Mouse (Mus musculus) embryonic facial prominence, embryonic 15.5 days (tissue): Measurements from ENCODE around the gene Hsd17b6. TPM values are rescaled to one million over a fixed set of nuclear protein-coding genes. Genes with fewer than 3 reads are reported as not detected.

Experiments
- ATAC-seq: fragments of 200-750 bp; cut with Nextera tagmentation; 2 replicates; pipeline ENCODE4 v1.8.0; 2017; ENCODE audit warnings: low read depth, moderate TSS enrichment; ENCODE audit not compliant: insufficient number of reproducible peaks, low FRiP score, low TSS enrichment
- H3K27ac ChIP-seq: fragments of 300-500 bp; sonication (generic); replicated peaks from 2 replicates; pipeline ENCODE4 v1.5.1; 2015; ENCODE audit warnings: mild to moderate bottlenecking, inconsistent platforms
- H3K27me3 ChIP-seq: fragments of 300-500 bp; sonication (generic); 2 replicates; pipeline ENCODE4 v1.6.1; 2015; ENCODE audit warnings: inconsistent platforms
- H3K36me3 ChIP-seq: fragments of 300-500 bp; sonication (generic); 2 replicates; pipeline ENCODE4 v1.6.1; 2015; ENCODE audit warnings: mild to moderate bottlenecking, inconsistent platforms
- H3K4me1 ChIP-seq: fragments of 300-500 bp; sonication (generic); 2 replicates; pipeline ENCODE4 v1.6.1; 2015; ENCODE audit warnings: inconsistent platforms
- H3K4me2 ChIP-seq: fragments of 300-500 bp; sonication (generic); replicated peaks from 2 replicates; pipeline ENCODE4 v1.6.1; 2015; ENCODE audit warnings: mild to moderate bottlenecking, inconsistent platforms
- H3K4me3 ChIP-seq: fragments of 300-500 bp; sonication (generic); replicated peaks from 2 replicates; pipeline ENCODE4 v1.5.1; 2015; ENCODE audit warnings: mild to moderate bottlenecking, inconsistent platforms
- H3K9ac ChIP-seq: fragments of 300-500 bp; sonication (generic); 2 replicates; pipeline ENCODE4 v1.6.1; 2015; ENCODE audit warnings: inconsistent platforms
- H3K9me3 ChIP-seq: fragments of 300-500 bp; sonication (generic); replicated peaks from 2 replicates; pipeline ENCODE4 v1.6.1; 2016; ENCODE audit warnings: inconsistent platforms
- WGBS: fragments of 180-500 bp; shearing (Covaris S2); methylation state at CpG from one replicate; pipeline ENCODE4 v1.1.7; 2015; 5-methylcytosine and 5-hydroxymethylcytosine counted together
- polyA plus RNA-seq: library from polyadenylated mRNA; unstranded; fragments of >200 nt; fragmentation: Nextera tagmentation; extraction: Ambion mirVana; gene quantifications from 2 replicates; pipeline ENCODE4 v1.2.1, GENCODE M21; 2015

Gene Hsd17b6
- polyA plus RNA-seq, 1 experiment from 2014 or later = 1.1 TPM

DNA sequence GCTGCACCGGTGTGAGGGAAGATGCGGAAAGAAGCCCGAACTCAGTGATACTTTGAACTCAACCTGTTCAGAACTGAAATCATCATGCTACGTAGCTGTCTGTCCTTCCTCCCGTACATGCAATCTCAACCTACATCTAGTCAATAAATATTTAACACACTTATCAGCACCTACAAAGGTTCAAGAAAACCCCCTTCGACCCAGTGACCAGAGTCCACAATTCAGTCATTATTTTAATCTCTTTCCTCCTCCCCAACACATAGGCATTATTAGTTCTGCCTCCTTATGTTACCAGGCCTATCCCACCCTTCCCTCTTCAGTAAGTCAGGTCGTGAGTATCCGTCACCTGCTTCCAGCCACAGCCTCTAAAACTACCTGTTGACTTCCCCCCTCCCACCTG is 1.9 kb downstream of the Hsd17b6 start:
- H3K9ac ChIP-seq = no peak overlapping the region
- H3K36me3 ChIP-seq = no peaks in the 10 kb centered on the region
- H3K4me3 ChIP-seq = no peak overlapping the region
- no peak overlapping the region for H3K27ac ChIP-seq
- WGBS = 84% methylated on average over 8 of the region's 8 CpGs
- no peaks in the 10 kb centered on the region for H3K4me1 ChIP-seq
- H3K4me2 ChIP-seq = no peak overlapping the region
- no peak for ATAC-seq
- no peaks in the 10 kb centered on the region for H3K27me3 ChIP-seq
- no peaks in the 10 kb centered on the region for H3K9me3 ChIP-seq

DNA sequence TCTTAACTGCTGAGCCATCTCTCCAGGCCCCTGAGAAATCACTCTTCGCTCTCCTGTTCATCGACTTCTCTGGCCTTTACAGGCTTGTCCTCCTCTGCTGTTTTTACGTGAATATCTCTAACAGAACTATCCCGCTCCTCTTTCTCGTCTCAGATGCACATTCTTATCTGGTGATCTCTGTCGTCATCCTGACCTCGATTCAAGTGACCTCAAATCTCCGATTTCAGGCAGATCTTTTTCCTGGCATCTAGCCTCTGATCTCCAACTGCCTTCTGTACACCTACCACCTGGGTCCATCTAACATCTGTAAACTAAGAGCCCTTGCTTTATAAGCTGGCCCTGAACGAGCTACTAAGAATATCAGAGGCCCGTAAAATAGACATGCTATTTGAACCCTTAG is 2.5 kb downstream of the Hsd17b6 start:
- Histone ChIP-seq H3K4me1 (no peaks in the 10 kb centered on the region), H3K9me3 (no peaks in the 10 kb centered on the region), H3K4me3 (no peak overlapping the region), H3K27ac (no peak overlapping the region), H3K9ac (no peak overlapping the region), H3K36me3 (no peaks in the 10 kb centered on the region), H3K27me3 (no peaks in the 10 kb centered on the region), H3K4me2 (no peak overlapping the region)
- ATAC-seq = no peak
- 66% methylated on average over 10 of the region's 10 CpGs for WGBS

DNA sequence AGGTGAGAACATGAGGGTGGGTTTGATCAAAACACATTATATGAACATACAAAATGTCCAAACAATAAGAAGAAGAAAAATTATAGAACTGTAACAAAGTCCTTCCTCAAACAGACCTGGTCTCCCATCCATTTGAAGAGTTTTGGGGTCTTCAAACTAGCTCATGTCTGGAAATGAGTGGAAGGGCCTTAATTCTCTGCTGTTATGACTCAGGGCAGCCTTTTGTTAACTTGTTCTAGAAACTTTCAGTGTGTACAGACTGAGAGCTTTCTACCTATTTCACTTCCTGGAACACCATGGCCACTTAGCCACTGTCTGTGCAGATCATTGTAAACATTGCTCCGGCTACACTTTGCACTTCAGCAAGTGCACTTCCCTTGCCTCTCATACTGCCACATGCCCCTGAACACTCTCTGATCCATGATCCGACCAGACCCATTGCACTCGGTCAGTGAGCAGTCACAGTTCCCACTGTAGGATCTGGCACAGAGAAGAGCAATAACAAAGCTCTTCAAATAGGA is 4.1 kb downstream of the Hsd17b6 start:
- Histone ChIP-seq H3K4me3 (no peak overlapping the region), H3K9me3 (0 out of 2 replicates have a peak, but pooled peaks cover 3% of the 10 kb centered on the region), H3K27me3 (no peaks in the 10 kb centered on the region), H3K27ac (no peak overlapping the region), H3K4me1 (no peaks in the 10 kb centered on the region), H3K9ac (no peak overlapping the region), H3K36me3 (no peaks in the 10 kb centered on the region), H3K4me2 (no peak overlapping the region)
- no peak for ATAC-seq
- WGBS = 84% methylated on average over 3 of the region's 3 CpGs

DNA sequence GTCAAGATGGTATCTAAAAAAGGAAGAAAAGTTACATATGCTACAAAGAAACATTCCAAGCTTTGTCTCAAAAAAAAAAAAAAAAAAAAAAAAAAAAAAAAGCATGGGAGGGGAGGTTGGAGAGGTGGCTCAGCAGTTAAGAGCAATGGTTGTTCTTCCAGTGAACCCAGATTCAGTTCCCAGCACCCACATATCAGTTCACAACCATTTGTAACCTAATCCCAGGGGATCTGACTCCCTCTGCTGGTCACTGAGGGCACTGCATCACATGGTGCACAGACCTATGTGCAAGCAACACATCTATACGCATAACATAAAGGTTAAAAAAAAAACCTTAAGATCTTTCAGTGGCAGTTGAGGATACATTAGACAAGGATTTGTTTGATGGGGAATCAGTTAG is 9.2 kb downstream of the Hsd17b6 start:
- H3K4me2 ChIP-seq = no peak overlapping the region
- H3K9ac ChIP-seq = no peak overlapping the region
- H3K27ac ChIP-seq = no peak overlapping the region
- no peaks in the 10 kb centered on the region for H3K27me3 ChIP-seq
- H3K36me3 ChIP-seq = no peaks in the 10 kb centered on the region
- no peaks in the 10 kb centered on the region for H3K4me1 ChIP-seq
- 91% methylated on average over 1 of the region's 1 CpGs for WGBS
- 0 out of 2 replicates have a peak, but pooled peaks cover 4% of the 10 kb centered on the region for H3K9me3 ChIP-seq
- no peak overlapping the region for H3K4me3 ChIP-seq
- no peak for ATAC-seq

DNA sequence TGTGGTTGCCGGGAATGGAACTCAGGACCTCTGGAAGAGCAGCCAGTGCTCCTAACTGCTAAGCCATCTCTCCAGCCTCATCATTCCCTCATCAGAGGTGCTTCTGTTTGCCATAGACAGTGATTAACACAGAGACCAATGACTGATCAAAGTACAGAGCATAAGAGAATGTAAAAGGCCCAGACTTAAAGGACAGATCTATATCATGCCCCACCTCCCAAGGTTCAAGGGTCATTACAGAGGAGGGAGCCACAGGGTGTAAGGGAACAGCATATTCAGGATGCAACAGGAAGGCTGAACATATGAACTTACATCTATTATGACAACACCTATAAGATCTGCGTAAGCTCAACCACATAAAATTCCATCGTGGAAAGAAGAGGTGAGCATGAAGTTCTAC is 10.7 kb downstream of the Hsd17b6 start:
- ATAC-seq = no peak
- no peak overlapping the region for H3K4me3 ChIP-seq
- no peaks in the 10 kb centered on the region for H3K36me3 ChIP-seq
- no peaks in the 10 kb centered on the region for H3K27me3 ChIP-seq
- H3K9ac ChIP-seq = no peak overlapping the region
- H3K4me1 ChIP-seq = no peaks in the 10 kb centered on the region
- 0 out of 2 replicates have a peak, but pooled peaks cover 4% of the 10 kb centered on the region for H3K9me3 ChIP-seq
- no peak overlapping the region for H3K4me2 ChIP-seq
- 86% methylated on average over 3 of the region's 3 CpGs for WGBS
- H3K27ac ChIP-seq = no peak overlapping the region

DNA sequence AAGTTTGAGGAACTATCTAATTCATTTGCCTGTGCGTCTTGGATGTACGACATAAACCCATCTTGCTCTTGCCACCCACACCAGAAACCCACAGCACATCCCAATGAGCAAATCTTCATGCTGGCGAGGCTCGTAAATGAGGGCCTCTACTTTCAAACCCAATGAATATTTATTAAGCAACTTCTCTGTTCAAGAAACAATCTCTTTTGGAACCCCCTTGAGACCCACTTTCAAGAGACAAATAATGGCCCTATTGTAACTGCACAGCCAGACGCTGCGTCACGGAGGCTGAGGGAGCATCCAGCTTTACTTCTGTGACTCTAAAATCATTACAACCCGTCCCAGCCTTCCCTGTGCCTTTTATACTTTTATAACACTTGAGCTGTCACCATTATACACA is 21.8 kb downstream of the Hsd17b6 start:
- no peak overlapping the region for H3K27ac ChIP-seq
- H3K4me1 ChIP-seq = no peaks in the 10 kb centered on the region
- H3K4me2 ChIP-seq = no peak overlapping the region
- no peaks in the 10 kb centered on the region for H3K27me3 ChIP-seq
- no peak for ATAC-seq
- no peaks in the 10 kb centered on the region for H3K9me3 ChIP-seq
- no peak overlapping the region for H3K9ac ChIP-seq
- H3K36me3 ChIP-seq = no peaks in the 10 kb centered on the region
- no peak overlapping the region for H3K4me3 ChIP-seq
- WGBS = 56% methylated on average over 8 of the region's 8 CpGs

DNA sequence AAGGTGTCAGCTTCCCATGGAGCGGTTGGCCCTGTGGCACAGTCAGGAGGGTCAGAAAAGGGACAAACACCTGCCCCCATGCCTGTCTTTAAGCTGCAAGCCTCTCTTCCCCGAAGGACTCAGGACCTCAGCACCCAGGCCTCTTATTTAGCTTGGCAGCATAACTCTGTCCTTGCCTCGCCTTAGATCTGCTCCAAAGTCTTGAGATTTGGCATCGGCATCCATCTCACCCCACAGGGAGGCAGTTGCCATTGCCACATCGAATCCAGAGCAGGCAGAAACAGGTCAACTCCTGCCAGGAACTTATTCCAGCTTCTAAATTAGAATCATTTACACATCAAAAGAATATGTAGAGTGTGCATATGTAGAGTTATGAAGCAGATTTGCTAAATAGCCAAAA is 22.8 kb downstream of the Hsd17b6 start:
- no peaks in the 10 kb centered on the region for H3K36me3 ChIP-seq
- no peak for ATAC-seq
- no peak overlapping the region for H3K4me2 ChIP-seq
- no peaks in the 10 kb centered on the region for H3K9me3 ChIP-seq
- H3K27ac ChIP-seq = no peak overlapping the region
- H3K9ac ChIP-seq = no peak overlapping the region
- no peaks in the 10 kb centered on the region for H3K27me3 ChIP-seq
- no peaks in the 10 kb centered on the region for H3K4me1 ChIP-seq
- WGBS = 69% methylated on average over 5 of the region's 5 CpGs
- no peak overlapping the region for H3K4me3 ChIP-seq

DNA sequence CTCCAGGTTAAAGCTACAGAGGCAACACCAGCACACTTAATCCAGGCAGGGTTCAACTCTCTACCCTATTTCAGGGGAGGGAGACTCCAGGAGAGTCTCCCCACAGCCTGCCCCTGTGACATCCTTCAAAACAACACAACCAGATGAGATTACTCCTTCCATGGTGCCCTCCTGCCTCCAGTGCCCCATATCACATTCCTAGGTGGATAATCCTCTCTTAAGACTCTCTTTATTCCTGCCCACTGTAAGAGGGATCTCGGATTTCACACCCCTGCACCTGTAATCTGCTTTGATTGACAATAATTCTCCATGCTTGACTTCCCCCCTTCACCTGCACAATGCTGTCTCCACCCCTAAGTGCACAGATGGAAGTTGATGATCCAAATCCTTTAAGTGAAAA is 31.9 kb downstream of the Hsd17b6 start:
- 7% methylated on average over 1 of the region's 1 CpGs for WGBS
- H3K4me2 ChIP-seq = no peak overlapping the region
- H3K4me1 ChIP-seq = peaks cover 2% of the 10 kb centered on the region; the same call in 1 of the 2 replicates
- H3K27me3 ChIP-seq = no peaks in the 10 kb centered on the region
- ATAC-seq = peak; percentile 69
- no peak overlapping the region for H3K4me3 ChIP-seq
- no peak overlapping the region for H3K9ac ChIP-seq
- H3K36me3 ChIP-seq = no peaks in the 10 kb centered on the region
- no peaks in the 10 kb centered on the region for H3K9me3 ChIP-seq
- 0 out of 2 replicates have a peak overlapping the region, but pooled peaks have one; percentile 14 for H3K27ac ChIP-seq

DNA sequence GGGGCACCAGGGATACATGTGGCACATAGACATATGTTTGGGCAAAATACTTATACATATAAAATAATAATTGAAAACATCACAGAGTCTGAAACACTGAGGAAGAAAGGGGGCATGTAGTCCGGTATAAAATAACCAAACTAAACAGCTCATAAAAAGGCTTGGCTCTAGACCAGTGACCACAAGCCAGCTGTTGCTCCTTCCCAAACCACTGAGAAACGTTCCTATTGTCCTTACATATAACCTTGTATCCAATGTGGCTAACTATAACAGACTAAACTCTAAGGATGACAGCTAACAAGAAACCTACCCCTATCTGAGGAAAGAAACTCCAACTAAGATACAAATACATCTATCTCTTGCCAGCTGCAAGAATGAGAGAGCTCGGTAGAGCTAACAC is 33.3 kb downstream of the Hsd17b6 start:
- Histone ChIP-seq H3K4me2 (no peak overlapping the region), H3K4me3 (no peak overlapping the region), H3K9ac (no peak overlapping the region), H3K36me3 (no peaks in the 10 kb centered on the region), H3K27me3 (no peaks in the 10 kb centered on the region), H3K4me1 (peaks cover 9% of the 10 kb centered on the region; the same call in 1 of the 2 replicates), H3K27ac (no peak overlapping the region), H3K9me3 (no peaks in the 10 kb centered on the region)
- ATAC-seq = no peak
- 51% methylated on average over 3 of the region's 3 CpGs for WGBS

DNA sequence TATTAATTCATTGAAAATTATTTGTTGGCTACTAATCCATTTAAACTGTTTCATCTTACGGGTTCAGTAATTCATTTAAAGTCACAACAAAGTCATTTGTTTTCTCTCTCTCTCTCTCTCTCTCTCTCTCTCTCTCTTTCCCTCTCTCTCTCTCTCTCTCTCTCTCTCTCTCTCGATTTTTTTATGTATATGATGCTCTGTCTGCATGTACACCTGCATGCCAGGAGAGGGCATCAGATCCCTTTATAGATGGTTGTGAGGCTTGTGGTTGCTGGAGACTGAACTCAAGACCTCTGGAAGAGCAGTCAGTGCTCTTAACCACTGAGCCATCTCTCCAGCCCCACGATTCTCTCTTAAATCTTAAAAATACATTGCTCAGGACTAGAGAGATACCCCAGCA is 36.3 kb downstream of the Hsd17b6 start:
- Histone ChIP-seq H3K4me2 (no peak overlapping the region), H3K9ac (no peak overlapping the region), H3K4me3 (no peak overlapping the region), H3K27me3 (no peaks in the 10 kb centered on the region), H3K27ac (no peak overlapping the region), H3K4me1 (peaks cover 9% of the 10 kb centered on the region; the same call in 1 of the 2 replicates), H3K36me3 (no peaks in the 10 kb centered on the region), H3K9me3 (no peaks in the 10 kb centered on the region)
- no peak for ATAC-seq
- WGBS = 55% methylated on average over 3 of the region's 3 CpGs

DNA sequence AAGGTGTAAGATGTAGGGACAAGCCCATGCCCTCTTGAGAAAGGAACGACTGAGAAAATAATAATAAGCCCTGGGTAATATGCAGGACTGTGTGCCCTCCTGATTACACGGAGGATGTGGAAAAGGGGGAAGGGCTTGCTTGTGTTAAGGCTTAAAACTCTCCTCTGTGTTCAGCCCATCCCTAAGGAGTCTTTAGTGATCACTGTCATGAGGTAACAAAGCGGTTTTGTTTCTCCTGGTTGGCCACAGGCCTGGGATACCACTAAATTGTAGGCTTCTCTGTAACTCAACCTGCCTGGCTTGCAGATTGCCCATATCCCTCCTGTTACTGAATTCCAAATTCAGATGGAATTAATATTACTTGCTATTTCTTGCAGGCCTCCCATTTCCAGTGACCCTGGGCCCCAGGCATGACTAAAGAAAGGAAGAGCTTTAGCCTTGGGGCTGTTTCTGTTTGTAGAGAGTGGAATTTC is 37.0 kb downstream of the Hsd17b6 start:
- H3K9me3 ChIP-seq = no peaks in the 10 kb centered on the region
- no peaks in the 10 kb centered on the region for H3K27me3 ChIP-seq
- H3K4me3 ChIP-seq = no peak overlapping the region
- H3K9ac ChIP-seq = no peak overlapping the region
- WGBS = 14% methylated on average over 3 of the region's 3 CpGs
- no peaks in the 10 kb centered on the region for H3K36me3 ChIP-seq
- peak; percentile 75 for ATAC-seq
- H3K4me2 ChIP-seq = no peak overlapping the region
- peak overlapping the region; percentile 60; the same call in 1 of the 2 replicates for H3K27ac ChIP-seq
- H3K4me1 ChIP-seq = peaks cover 9% of the 10 kb centered on the region; the same call in 1 of the 2 replicates

DNA sequence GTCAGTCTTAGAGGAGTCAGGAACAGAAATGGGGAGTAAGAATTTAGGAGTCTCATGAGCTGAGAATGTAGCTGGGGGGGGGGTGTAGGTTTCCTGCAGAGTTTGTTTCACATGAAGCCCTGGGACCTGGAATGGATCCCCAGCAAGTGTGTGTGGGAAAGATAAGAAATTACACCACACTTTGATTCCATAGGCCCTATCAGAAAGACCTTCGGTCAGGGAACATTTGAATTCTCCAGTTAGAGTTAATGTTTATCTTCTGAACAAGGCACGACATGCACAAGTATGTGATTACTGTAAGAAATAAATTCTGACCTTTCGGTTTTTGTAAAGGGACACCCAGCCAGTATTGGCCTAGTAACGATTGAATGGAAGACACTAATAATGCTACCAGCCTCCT is 37.6 kb downstream of the Hsd17b6 start:
- no peaks in the 10 kb centered on the region for H3K36me3 ChIP-seq
- peaks cover 9% of the 10 kb centered on the region; the same call in 1 of the 2 replicates for H3K4me1 ChIP-seq
- peak overlapping the region; percentile 60; the same call in 1 of the 2 replicates for H3K27ac ChIP-seq
- no peak overlapping the region for H3K4me2 ChIP-seq
- no peaks in the 10 kb centered on the region for H3K9me3 ChIP-seq
- no peaks in the 10 kb centered on the region for H3K27me3 ChIP-seq
- ATAC-seq = no peak
- H3K4me3 ChIP-seq = no peak overlapping the region
- no peak overlapping the region for H3K9ac ChIP-seq
- 42% methylated on average over 4 of the region's 4 CpGs for WGBS
